Mouse (Mus musculus): ENCODE data around the gene Itm2b. TPM values are rescaled to one million over a fixed set of nuclear protein-coding genes. Genes with fewer than 3 reads are reported as not detected.

The Itm2b gene
- polyA plus RNA-seq, 1 experiment from 2014 or later, result 471 TPM

DNA sequence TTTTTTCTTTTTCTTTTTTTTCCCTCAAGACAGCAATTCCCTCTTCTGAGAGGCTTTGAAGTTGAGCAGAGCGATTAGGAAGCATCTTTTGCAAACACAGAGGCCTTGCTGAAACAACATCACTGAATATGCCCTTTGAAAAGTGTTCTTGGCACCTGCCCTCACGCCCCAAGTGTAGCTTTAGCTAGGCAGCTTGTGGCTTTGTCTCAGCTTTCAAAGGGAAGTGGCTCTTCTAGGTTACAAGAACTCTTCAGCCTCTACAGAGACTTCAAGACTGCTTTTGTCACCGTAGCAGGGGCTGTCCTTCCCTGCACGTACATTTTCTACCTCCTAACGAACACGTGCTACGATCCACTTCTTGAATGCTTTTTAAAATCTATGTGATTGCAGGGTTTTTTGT lies 4.0 kb upstream of the Itm2b start:
- Histone ChIP-seq H3K36me3 (no peaks in the 10 kb centered on the region), H3K27me3 (replicated peaks) (no peaks in the 10 kb centered on the region), H3K4me2 (replicated peaks) (no peak overlapping the region), H3K9ac (no peak overlapping the region), H3K9me3 (no peaks in the 10 kb centered on the region), H3K4me1 (no peaks in the 10 kb centered on the region), H3K4me3 (no peak overlapping the region), H3K27ac (no peak overlapping the region)
- WGBS, result 52% methylated on average over 7 of the region's 7 CpGs
- ATAC-seq (ENCODE audit: low FRiP score, low read depth), result no peak

DNA sequence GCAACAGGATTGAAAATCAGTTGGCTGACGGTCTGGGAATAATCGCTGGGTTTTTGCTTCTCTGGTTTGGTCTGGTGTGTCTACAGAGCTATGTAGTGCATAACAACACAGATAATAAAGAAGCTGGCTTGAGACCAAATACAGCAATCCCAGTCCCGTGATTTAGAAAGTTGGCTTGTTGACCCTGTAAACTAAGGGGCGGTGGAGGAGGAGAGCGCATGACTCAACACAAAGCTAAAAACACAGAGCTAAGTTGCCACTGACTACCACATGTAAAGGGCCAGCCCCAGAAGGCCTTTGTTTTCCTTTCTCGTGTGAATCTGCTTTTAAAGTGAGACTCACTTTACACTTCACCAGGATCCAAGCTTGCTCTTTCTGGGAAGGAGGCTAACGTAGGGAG lies 3.5 kb upstream of the Itm2b start:
- H3K36me3 ChIP-seq, result no peaks in the 10 kb centered on the region
- H3K9ac ChIP-seq, result no peak overlapping the region
- no peak for ATAC-seq (ENCODE audit: low FRiP score, low read depth)
- H3K27ac ChIP-seq, result no peak overlapping the region
- no peaks in the 10 kb centered on the region for H3K27me3 ChIP-seq (replicated peaks)
- WGBS, result 54% methylated on average over 7 of the region's 7 CpGs
- 0 out of 2 replicates have a peak, but pooled peaks cover 1% of the 10 kb centered on the region for H3K4me1 ChIP-seq
- H3K4me2 ChIP-seq (replicated peaks), result no peak overlapping the region
- H3K4me3 ChIP-seq, result no peak overlapping the region
- H3K9me3 ChIP-seq, result no peaks in the 10 kb centered on the region

- Histone ChIP-seq H3K27me3 (replicated peaks) (no peaks in the 10 kb centered on the region), H3K4me3 (no peak overlapping the region), H3K9ac (no peak overlapping the region), H3K4me2 (replicated peaks) (no peak overlapping the region), H3K27ac (no peak overlapping the region), H3K4me1 (peaks cover 15% of the 10 kb centered on the region), H3K36me3 (no peaks in the 10 kb centered on the region), H3K9me3 (no peaks in the 10 kb centered on the region)
- ATAC-seq (ENCODE audit: low FRiP score, low read depth), result no peak
- WGBS, result 88% methylated on average over 5 of the region's 5 CpGs
Observed at GRCm38 (mm10) chr14:73386493-73386892, 1.4 kb upstream of the Itm2b start.

DNA sequence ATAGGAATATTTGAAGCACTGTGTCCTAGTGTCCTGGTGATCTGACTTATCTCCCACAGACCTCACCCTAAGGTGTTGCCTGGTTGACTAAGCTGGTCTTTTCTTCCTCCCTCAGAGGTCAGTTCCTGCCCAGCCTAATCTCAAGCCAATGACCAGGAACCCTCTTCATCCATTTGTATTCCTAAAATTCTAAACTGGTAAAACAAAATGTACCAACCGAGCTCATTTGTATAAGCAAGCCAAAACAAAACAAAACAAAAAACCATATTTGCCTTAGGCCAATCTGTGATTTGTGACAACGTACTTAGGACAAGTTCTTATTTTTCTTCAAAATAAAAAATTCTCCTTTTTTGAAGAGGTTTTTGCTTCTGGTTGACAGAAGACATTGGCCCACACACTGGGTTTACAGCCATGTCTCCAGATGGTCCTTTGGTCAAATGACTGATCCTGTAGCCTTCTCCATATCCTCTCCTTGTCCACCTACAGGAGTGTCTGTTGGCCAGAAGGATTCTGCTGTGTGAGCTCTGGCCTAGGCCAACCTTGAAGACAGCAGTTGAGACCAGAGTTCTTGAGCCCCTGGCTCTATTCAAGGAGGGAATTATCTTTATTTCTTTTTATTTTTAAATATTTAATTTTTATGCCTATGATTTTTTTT lies 758 bp upstream of the Itm2b start:
- Histone ChIP-seq H3K4me1 (peaks cover 16% of the 10 kb centered on the region), H3K9me3 (no peaks in the 10 kb centered on the region), H3K27me3 (replicated peaks) (no peaks in the 10 kb centered on the region), H3K4me2 (replicated peaks) (peak overlapping the region; percentile 67), H3K4me3 (no peak overlapping the region; the same call in 1 of the 2 replicates), H3K27ac (no peak overlapping the region), H3K9ac (no peak overlapping the region), H3K36me3 (no peaks in the 10 kb centered on the region)
- ATAC-seq (ENCODE audit: low FRiP score, low read depth), result peak; percentile 30
- 87% methylated on average over 2 of the region's 2 CpGs for WGBS

DNA sequence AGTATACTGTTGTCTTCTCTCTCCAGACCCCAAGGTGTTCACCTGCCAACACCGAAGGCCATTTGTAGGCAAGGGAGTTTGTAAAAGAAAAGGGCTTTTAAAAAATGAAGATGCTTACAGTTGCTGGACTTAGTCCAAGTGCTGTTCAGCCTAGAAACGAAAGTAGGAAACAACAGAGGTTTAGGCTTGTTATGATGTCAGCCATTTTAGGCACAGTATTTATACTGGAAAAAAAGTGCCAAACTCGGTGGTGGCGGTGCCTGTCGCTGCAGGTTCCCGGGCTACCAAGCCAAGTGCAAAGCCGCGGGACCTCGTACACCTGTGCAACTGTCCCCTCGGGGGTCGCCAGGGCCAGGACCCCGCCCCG lies 560 bp downstream of the Itm2b start:
- Histone ChIP-seq H3K36me3 (no peaks in the 10 kb centered on the region), H3K4me2 (replicated peaks) (peak overlapping the region; percentile 67), H3K9me3 (no peaks in the 10 kb centered on the region), H3K4me1 (peaks cover 16% of the 10 kb centered on the region), H3K27ac (peak overlapping the region; percentile 88), H3K27me3 (replicated peaks) (no peaks in the 10 kb centered on the region), H3K4me3 (peak overlapping the region; percentile 82), H3K9ac (peak overlapping the region; percentile 92)
- no peak; the same call in 1 of the 2 replicates for ATAC-seq (ENCODE audit: low FRiP score, low read depth)
- WGBS, result 1% methylated on average over 13 of the region's 13 CpGs

DNA sequence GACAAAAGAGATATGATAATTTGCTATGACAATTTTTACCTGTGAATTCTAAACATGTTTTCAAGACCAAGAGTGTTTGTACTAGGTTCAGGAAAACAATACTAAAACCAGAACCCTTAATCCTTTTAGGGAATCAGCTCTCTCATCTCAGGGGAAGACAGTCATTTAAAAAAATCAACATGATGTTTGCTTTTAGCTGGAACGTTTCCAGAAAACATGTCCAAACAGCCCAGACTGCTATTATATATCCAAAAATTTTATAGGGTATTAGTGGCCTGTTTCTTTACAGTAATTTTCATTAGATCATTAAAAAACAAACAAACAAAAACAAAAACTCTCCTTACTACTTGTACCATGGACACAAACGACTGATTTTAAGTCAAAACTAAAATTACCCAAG lies 1.3 kb downstream of the Itm2b start:
- no peak overlapping the region for H3K9ac ChIP-seq
- ATAC-seq (ENCODE audit: low FRiP score, low read depth), result no peak
- no peak overlapping the region for H3K4me3 ChIP-seq
- H3K27ac ChIP-seq, result no peak overlapping the region
- WGBS, result 47% methylated on average over 2 of the region's 2 CpGs
- no peaks in the 10 kb centered on the region for H3K9me3 ChIP-seq
- peaks cover 2% of the 10 kb centered on the region; the same call in 1 of the 2 replicates for H3K36me3 ChIP-seq
- no peaks in the 10 kb centered on the region for H3K27me3 ChIP-seq (replicated peaks)
- peak overlapping the region; percentile 67 for H3K4me2 ChIP-seq (replicated peaks)
- H3K4me1 ChIP-seq, result peaks cover 16% of the 10 kb centered on the region

DNA sequence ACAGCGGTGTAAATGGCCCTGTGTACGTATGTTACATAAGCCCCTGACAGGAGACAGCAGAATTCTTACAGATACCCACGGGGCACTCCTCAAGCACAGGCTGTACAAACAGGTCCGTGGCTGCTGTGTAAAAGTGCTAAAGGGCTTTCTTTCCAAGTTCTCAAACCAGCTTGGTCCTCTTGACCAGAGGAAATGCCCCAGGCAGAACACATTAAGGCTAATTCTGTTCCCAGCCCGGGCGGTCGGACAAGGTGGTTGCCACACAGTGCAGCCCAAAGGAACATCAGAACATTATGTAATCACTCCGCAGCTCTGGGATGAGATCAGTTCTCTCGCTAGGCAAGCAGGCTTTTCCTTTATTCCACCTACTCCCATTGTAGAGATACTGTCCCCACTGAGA lies 2.4 kb downstream of the Itm2b start:
- Histone ChIP-seq H3K27me3 (replicated peaks) (no peaks in the 10 kb centered on the region), H3K36me3 (peaks cover 8% of the 10 kb centered on the region; the same call in 1 of the 2 replicates), H3K9me3 (no peaks in the 10 kb centered on the region), H3K4me1 (peaks cover 16% of the 10 kb centered on the region), H3K9ac (0 out of 2 replicates have a peak overlapping the region, but pooled peaks have one; percentile 8), H3K4me2 (replicated peaks) (peak overlapping the region; percentile 67), H3K4me3 (no peak overlapping the region; the same call in 1 of the 2 replicates), H3K27ac (no peak overlapping the region)
- 63% methylated on average over 9 of the region's 9 CpGs for WGBS
- ATAC-seq (ENCODE audit: low FRiP score, low read depth), result no peak

DNA sequence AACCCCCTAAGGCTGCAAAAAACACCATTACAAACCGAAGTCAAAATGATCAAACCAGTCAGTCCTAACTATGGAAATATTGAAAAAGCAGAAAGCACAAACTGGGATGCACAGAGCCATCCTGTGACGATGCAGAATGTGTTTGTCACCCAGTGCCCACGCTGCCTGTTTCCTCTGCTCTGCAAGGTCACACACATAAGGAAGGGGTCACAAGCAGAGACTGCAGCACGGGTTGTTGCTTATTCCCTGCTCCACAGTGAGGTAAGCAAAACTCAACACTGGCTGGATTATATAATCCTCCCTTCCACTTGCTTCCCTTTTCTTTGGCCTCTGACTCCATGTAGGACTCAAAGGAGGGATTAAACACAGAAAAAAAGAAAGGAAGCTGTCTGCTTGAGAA lies 3.5 kb downstream of the Itm2b start:
- no peaks in the 10 kb centered on the region for H3K27me3 ChIP-seq (replicated peaks)
- ATAC-seq (ENCODE audit: low FRiP score, low read depth), result no peak
- no peak overlapping the region for H3K27ac ChIP-seq
- no peak overlapping the region for H3K4me3 ChIP-seq
- H3K9ac ChIP-seq, result no peak overlapping the region
- WGBS, result 63% methylated on average over 4 of the region's 4 CpGs
- H3K4me1 ChIP-seq, result peaks cover 16% of the 10 kb centered on the region
- peaks cover 10% of the 10 kb centered on the region; the same call in 1 of the 2 replicates for H3K36me3 ChIP-seq
- no peaks in the 10 kb centered on the region for H3K9me3 ChIP-seq
- H3K4me2 ChIP-seq (replicated peaks), result no peak overlapping the region

DNA sequence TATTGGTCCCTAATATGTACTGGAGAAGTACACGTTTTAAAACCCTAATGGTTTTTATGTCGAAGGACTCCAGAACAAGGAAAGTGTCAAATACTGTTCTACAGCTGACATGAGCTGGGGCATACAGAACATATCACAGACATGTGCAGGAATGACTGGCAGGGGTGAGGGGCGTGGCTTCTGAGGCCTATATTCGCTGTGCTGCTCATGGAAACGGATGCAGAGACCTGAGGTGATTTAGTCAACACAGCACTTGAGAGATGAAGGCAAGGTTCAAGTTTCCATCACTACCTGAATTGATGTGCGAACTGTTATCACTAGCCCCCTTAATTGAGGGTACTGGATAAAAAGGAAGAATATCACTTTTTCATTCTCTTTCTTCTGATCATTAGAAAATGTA lies 7.3 kb downstream of the Itm2b start:
- Histone ChIP-seq H3K4me2 (replicated peaks) (no peak overlapping the region), H3K4me1 (peaks cover 16% of the 10 kb centered on the region), H3K4me3 (no peak overlapping the region), H3K9me3 (no peaks in the 10 kb centered on the region), H3K36me3 (peaks cover 10% of the 10 kb centered on the region; the same call in 1 of the 2 replicates), H3K27ac (no peak overlapping the region), H3K27me3 (replicated peaks) (no peaks in the 10 kb centered on the region), H3K9ac (no peak overlapping the region)
- 91% methylated on average over 6 of the region's 6 CpGs for WGBS
- no peak for ATAC-seq (ENCODE audit: low FRiP score, low read depth)

DNA sequence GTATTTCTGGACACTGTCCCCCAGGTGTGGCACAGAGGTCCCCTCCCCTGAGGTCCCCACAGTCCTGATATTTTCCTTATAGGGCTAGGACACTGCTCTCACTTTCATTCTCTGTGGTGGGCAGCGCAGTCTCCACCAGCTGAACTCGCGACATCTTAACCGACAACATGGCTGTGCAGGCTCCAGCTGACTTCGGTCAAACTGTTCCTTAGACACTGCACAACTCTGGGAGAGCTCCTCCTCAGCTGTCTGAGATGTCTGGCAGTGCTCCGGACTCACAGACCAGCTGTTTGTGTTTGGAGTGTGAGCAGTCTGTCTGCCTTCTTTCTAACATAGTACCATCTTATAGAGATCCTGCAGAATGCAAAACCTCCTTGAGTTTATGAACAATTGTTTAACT lies 8.2 kb downstream of the Itm2b start:
- no peak for ATAC-seq (ENCODE audit: low FRiP score, low read depth)
- H3K36me3 ChIP-seq, result peaks cover 10% of the 10 kb centered on the region; the same call in 1 of the 2 replicates
- H3K27ac ChIP-seq, result no peak overlapping the region
- H3K9me3 ChIP-seq, result no peaks in the 10 kb centered on the region
- H3K4me2 ChIP-seq (replicated peaks), result no peak overlapping the region
- H3K27me3 ChIP-seq (replicated peaks), result no peaks in the 10 kb centered on the region
- peaks cover 12% of the 10 kb centered on the region; the same call in 1 of the 2 replicates for H3K4me1 ChIP-seq
- no peak overlapping the region for H3K9ac ChIP-seq
- WGBS, result 88% methylated on average over 6 of the region's 6 CpGs
- H3K4me3 ChIP-seq, result no peak overlapping the region

DNA sequence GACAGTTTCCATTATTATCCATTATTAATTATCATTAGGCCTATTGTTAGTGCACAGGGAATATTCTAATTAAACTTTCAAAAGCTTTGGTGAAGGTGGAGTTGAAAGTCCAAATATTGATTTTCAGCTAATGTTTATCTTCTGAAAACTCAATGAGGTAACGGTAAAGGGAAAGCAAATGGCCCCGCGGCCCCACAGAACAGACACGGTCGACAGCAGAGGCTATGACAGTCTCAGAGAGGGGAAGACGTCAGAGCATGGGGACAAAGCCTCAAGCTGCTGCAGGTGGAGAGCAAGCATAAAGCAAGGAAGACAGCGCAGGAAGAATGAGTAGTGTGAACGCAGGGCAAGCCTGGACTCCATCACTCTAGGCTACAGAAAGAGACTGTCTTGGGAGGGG lies 9.2 kb downstream of the Itm2b start:
- H3K27me3 ChIP-seq (replicated peaks), result no peaks in the 10 kb centered on the region
- H3K4me2 ChIP-seq (replicated peaks), result no peak overlapping the region
- no peak overlapping the region for H3K4me3 ChIP-seq
- H3K9me3 ChIP-seq, result no peaks in the 10 kb centered on the region
- no peak for ATAC-seq (ENCODE audit: low FRiP score, low read depth)
- H3K27ac ChIP-seq, result no peak overlapping the region
- H3K9ac ChIP-seq, result no peak overlapping the region
- WGBS, result 64% methylated on average over 8 of the region's 8 CpGs
- H3K4me1 ChIP-seq, result peaks cover 8% of the 10 kb centered on the region; the same call in 1 of the 2 replicates
- peaks cover 10% of the 10 kb centered on the region; the same call in 1 of the 2 replicates for H3K36me3 ChIP-seq

DNA sequence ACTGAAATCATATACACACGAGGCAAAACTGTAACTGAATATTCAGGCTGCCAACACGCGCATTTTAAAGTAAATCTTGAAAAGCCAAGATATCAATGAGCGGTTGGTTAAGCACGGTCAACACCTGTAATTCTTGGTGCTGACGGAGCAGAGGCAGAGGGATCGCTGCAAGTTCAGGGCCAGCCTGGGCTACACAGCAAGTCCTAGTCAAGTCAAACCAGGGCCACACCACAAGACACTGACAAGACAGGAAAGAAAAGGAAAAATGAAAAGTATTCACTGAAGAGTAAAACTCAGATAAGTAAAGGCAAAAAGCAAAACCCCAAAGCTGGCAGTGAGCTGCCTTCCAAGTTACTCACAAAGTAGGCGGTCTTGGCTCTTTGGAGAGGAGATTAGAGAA lies 9.6 kb downstream of the Itm2b start:
- Histone ChIP-seq H3K36me3 (peaks cover 10% of the 10 kb centered on the region; the same call in 1 of the 2 replicates), H3K9me3 (no peaks in the 10 kb centered on the region), H3K27me3 (replicated peaks) (no peaks in the 10 kb centered on the region), H3K9ac (no peak overlapping the region), H3K4me1 (peaks cover 8% of the 10 kb centered on the region; the same call in 1 of the 2 replicates), H3K4me3 (no peak overlapping the region), H3K4me2 (replicated peaks) (no peak overlapping the region), H3K27ac (no peak overlapping the region)
- 94% methylated on average over 8 of the region's 8 CpGs for WGBS
- no peak for ATAC-seq (ENCODE audit: low FRiP score, low read depth)

Measured in neural tube, embryonic 12.5 days (tissue).